Mouse (Mus musculus): ENCODE data around the gene C1rl. TPM values are rescaled to one million over a fixed set of nuclear protein-coding genes. Genes with fewer than 3 reads are reported as not detected.
A peak's percentile ranks its signal among the peaks of the same experiment; 100 is the strongest.
"Not testable (repeated sequence)": the region's sequence is repeated elsewhere in the genome, so short reads cannot be mapped to it uniquely, and the experiment has no call there.

The C1rl gene
- polyA plus RNA-seq, 1 experiment from 2014 or later, result 1.8 TPM

- H3K4me1 ChIP-seq (ENCODE audit: insufficient read depth, low read length); ATAC-seq (ENCODE audit: low FRiP score, low TSS enrichment); H3K36me3 ChIP-seq (ENCODE audit: insufficient read depth, low read length); H3K27ac ChIP-seq (ENCODE audit: low read length); H3K27me3 ChIP-seq (ENCODE audit: insufficient read depth, low read length); H3K4me2 ChIP-seq (replicated peaks; ENCODE audit: low read depth, low read length); H3K4me3 ChIP-seq (ENCODE audit: low read length); H3K9ac ChIP-seq (replicated peaks; ENCODE audit: low read length); H3K9me3 ChIP-seq (ENCODE audit: low read length): not testable (repeated sequence)
- WGBS, result 71% methylated on average over 6 of the region's 6 CpGs
Observed at GRCm38 (mm10) chr6:124471783-124472638, 20.9 kb upstream of the C1rl start.

- Histone ChIP-seq H3K9ac (replicated peaks; ENCODE audit: low read length) (no peak overlapping the region), H3K4me3 (ENCODE audit: low read length) (no peak overlapping the region), H3K9me3 (ENCODE audit: low read length) (no peaks in the 10 kb centered on the region), H3K36me3 (ENCODE audit: insufficient read depth, low read length) (no peaks in the 10 kb centered on the region), H3K27me3 (ENCODE audit: insufficient read depth, low read length) (no peaks in the 10 kb centered on the region), H3K4me1 (ENCODE audit: insufficient read depth, low read length) (peaks cover 5% of the 10 kb centered on the region), H3K4me2 (replicated peaks; ENCODE audit: low read depth, low read length) (no peak overlapping the region), H3K27ac (ENCODE audit: low read length) (no peak overlapping the region)
- no peak for ATAC-seq (ENCODE audit: low FRiP score, low TSS enrichment)
- WGBS, result 36% methylated on average over 6 of the region's 6 CpGs
Observed at GRCm38 (mm10) chr6:124472801-124473200, 20.1 kb upstream of the C1rl start.

- Histone ChIP-seq H3K27me3 (ENCODE audit: insufficient read depth, low read length) (no peaks in the 10 kb centered on the region), H3K9ac (replicated peaks; ENCODE audit: low read length) (no peak overlapping the region), H3K4me1 (ENCODE audit: insufficient read depth, low read length) (peaks cover 9% of the 10 kb centered on the region), H3K27ac (ENCODE audit: low read length) (no peak overlapping the region), H3K36me3 (ENCODE audit: insufficient read depth, low read length) (no peaks in the 10 kb centered on the region), H3K4me3 (ENCODE audit: low read length) (no peak overlapping the region), H3K4me2 (replicated peaks; ENCODE audit: low read depth, low read length) (no peak overlapping the region), H3K9me3 (ENCODE audit: low read length) (no peaks in the 10 kb centered on the region)
- ATAC-seq (ENCODE audit: low FRiP score, low TSS enrichment), result no peak
- WGBS, result 81% methylated on average over 11 of the region's 11 CpGs
Observed at GRCm38 (mm10) chr6:124474621-124475020, 18.3 kb upstream of the C1rl start.

GRCm38 (mm10) chr6:124475335-124476075 lies 17.4 kb upstream of the C1rl start:
- H3K9me3 ChIP-seq (ENCODE audit: low read length); H3K4me2 ChIP-seq (replicated peaks; ENCODE audit: low read depth, low read length); H3K9ac ChIP-seq (replicated peaks; ENCODE audit: low read length); H3K27ac ChIP-seq (ENCODE audit: low read length); ATAC-seq (ENCODE audit: low FRiP score, low TSS enrichment); H3K4me1 ChIP-seq (ENCODE audit: insufficient read depth, low read length); H3K27me3 ChIP-seq (ENCODE audit: insufficient read depth, low read length); H3K36me3 ChIP-seq (ENCODE audit: insufficient read depth, low read length); H3K4me3 ChIP-seq (ENCODE audit: low read length): not testable (repeated sequence)
- 89% methylated on average over 10 of the region's 11 CpGs for WGBS

GRCm38 (mm10) chr6:124476216-124476615 lies 16.7 kb upstream of the C1rl start:
- ATAC-seq (ENCODE audit: low FRiP score, low TSS enrichment), result no peak
- Histone ChIP-seq H3K36me3 (ENCODE audit: insufficient read depth, low read length) (no peaks in the 10 kb centered on the region), H3K4me1 (ENCODE audit: insufficient read depth, low read length) (peaks cover 9% of the 10 kb centered on the region), H3K9ac (replicated peaks; ENCODE audit: low read length) (no peak overlapping the region), H3K27me3 (ENCODE audit: insufficient read depth, low read length) (no peaks in the 10 kb centered on the region), H3K4me2 (replicated peaks; ENCODE audit: low read depth, low read length) (no peak overlapping the region), H3K27ac (ENCODE audit: low read length) (no peak overlapping the region), H3K9me3 (ENCODE audit: low read length) (no peaks in the 10 kb centered on the region), H3K4me3 (ENCODE audit: low read length) (no peak overlapping the region)
- 87% methylated on average over 7 of the region's 7 CpGs for WGBS

GRCm38 (mm10) chr6:124476796-124477195 lies 16.1 kb upstream of the C1rl start:
- H3K36me3 ChIP-seq (ENCODE audit: insufficient read depth, low read length), result no peaks in the 10 kb centered on the region
- H3K4me1 ChIP-seq (ENCODE audit: insufficient read depth, low read length), result peaks cover 12% of the 10 kb centered on the region
- H3K27ac ChIP-seq (ENCODE audit: low read length), result no peak overlapping the region
- no peak for ATAC-seq (ENCODE audit: low FRiP score, low TSS enrichment)
- H3K27me3 ChIP-seq (ENCODE audit: insufficient read depth, low read length), result no peaks in the 10 kb centered on the region
- H3K4me3 ChIP-seq (ENCODE audit: low read length), result no peak overlapping the region
- no peaks in the 10 kb centered on the region for H3K9me3 ChIP-seq (ENCODE audit: low read length)
- WGBS, result 77% methylated on average over 11 of the region's 11 CpGs
- no peak overlapping the region for H3K9ac ChIP-seq (replicated peaks; ENCODE audit: low read length)
- H3K4me2 ChIP-seq (replicated peaks; ENCODE audit: low read depth, low read length), result no peak overlapping the region

- Histone ChIP-seq H3K9me3 (ENCODE audit: low read length) (no peaks in the 10 kb centered on the region), H3K36me3 (ENCODE audit: insufficient read depth, low read length) (no peaks in the 10 kb centered on the region), H3K4me3 (ENCODE audit: low read length) (no peak overlapping the region), H3K27ac (ENCODE audit: low read length) (no peak overlapping the region), H3K4me2 (replicated peaks; ENCODE audit: low read depth, low read length) (no peak overlapping the region; the same call in 1 of the 2 replicates), H3K27me3 (ENCODE audit: insufficient read depth, low read length) (no peaks in the 10 kb centered on the region), H3K4me1 (ENCODE audit: insufficient read depth, low read length) (peaks cover 12% of the 10 kb centered on the region), H3K9ac (replicated peaks; ENCODE audit: low read length) (no peak overlapping the region)
- 52% methylated on average over 5 of the region's 5 CpGs for WGBS
- ATAC-seq (ENCODE audit: low FRiP score, low TSS enrichment), result no peak
Observed at GRCm38 (mm10) chr6:124477221-124477655, 15.7 kb upstream of the C1rl start.

GRCm38 (mm10) chr6:124477922-124478651 lies 14.8 kb upstream of the C1rl start:
- H3K4me2 ChIP-seq (replicated peaks; ENCODE audit: low read depth, low read length), result no peak overlapping the region

GRCm38 (mm10) chr6:124478874-124479572 lies 13.9 kb upstream of the C1rl start:
- H3K27ac ChIP-seq (ENCODE audit: low read length), result no peak overlapping the region
- 90% methylated on average over 3 of the region's 3 CpGs for WGBS

More at GRCm38 (mm10) chr6:124477922-124478651, 14.8 kb upstream of the C1rl start:
- Histone ChIP-seq H3K27ac (ENCODE audit: low read length) (0 out of 2 replicates have a peak overlapping the region, but pooled peaks have one; percentile 3), H3K4me3 (ENCODE audit: low read length) (no peak overlapping the region), H3K9me3 (ENCODE audit: low read length) (no peaks in the 10 kb centered on the region), H3K4me1 (ENCODE audit: insufficient read depth, low read length) (peaks cover 12% of the 10 kb centered on the region), H3K36me3 (ENCODE audit: insufficient read depth, low read length) (no peaks in the 10 kb centered on the region), H3K9ac (replicated peaks; ENCODE audit: low read length) (no peak overlapping the region), H3K27me3 (ENCODE audit: insufficient read depth, low read length) (no peaks in the 10 kb centered on the region)
- ATAC-seq (ENCODE audit: low FRiP score, low TSS enrichment), result no peak
- 49% methylated on average over 17 of the region's 17 CpGs for WGBS

More at GRCm38 (mm10) chr6:124478874-124479572, 13.9 kb upstream of the C1rl start:
- Histone ChIP-seq H3K4me1 (ENCODE audit: insufficient read depth, low read length) (peaks cover 12% of the 10 kb centered on the region), H3K27me3 (ENCODE audit: insufficient read depth, low read length) (no peaks in the 10 kb centered on the region), H3K4me2 (replicated peaks; ENCODE audit: low read depth, low read length) (no peak overlapping the region), H3K4me3 (ENCODE audit: low read length) (no peak overlapping the region), H3K9ac (replicated peaks; ENCODE audit: low read length) (no peak overlapping the region), H3K9me3 (ENCODE audit: low read length) (no peaks in the 10 kb centered on the region), H3K36me3 (ENCODE audit: insufficient read depth, low read length) (no peaks in the 10 kb centered on the region)
- ATAC-seq (ENCODE audit: low FRiP score, low TSS enrichment), result no peak
